Mouse (Mus musculus): ENCODE results near the gene Gm7247.

DNA sequence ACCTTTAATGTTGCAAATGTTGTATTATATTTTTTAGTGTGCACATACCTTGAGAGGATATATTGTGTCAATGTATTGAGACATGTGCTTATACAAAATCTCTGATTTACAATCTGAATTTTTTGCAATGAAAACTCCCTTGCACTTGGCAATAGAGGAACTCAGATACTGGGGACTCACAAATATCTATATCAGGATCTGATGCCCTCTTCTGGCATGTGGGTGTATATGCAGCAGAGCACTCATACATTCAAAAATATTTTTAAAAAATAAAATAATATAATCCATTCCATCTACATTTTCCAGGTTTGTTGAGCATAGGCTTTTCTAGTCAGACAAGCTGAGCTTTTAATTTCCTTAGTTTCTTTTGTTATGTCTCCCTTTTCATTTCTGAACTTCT lies 15.5 kb upstream of the Gm7247 start:
- TF ChIP-seq CTCF (IDR thresholded peaks at IDR 0.05; ENCODE audit: low read depth) (peak; percentile 41), EP300 (optimal IDR thresholded peaks at IDR 0.05) (no peak)

Data from stomach, postnatal 0 days (tissue).